Mouse (Mus musculus): ENCODE measurements around the gene 1700015F17Rik. TPM values are rescaled to one million over a fixed set of nuclear protein-coding genes. Genes with fewer than 3 reads are reported as not detected.

The 1700015F17Rik gene
- polyA plus RNA-seq (2012; rRNA removed), result not detected in 2 replicates
- polyA plus RNA-seq (2014; fragmentation: Nextera tagmentation; extraction: Ambion mirVana), result not detected in 2 replicates

DNA sequence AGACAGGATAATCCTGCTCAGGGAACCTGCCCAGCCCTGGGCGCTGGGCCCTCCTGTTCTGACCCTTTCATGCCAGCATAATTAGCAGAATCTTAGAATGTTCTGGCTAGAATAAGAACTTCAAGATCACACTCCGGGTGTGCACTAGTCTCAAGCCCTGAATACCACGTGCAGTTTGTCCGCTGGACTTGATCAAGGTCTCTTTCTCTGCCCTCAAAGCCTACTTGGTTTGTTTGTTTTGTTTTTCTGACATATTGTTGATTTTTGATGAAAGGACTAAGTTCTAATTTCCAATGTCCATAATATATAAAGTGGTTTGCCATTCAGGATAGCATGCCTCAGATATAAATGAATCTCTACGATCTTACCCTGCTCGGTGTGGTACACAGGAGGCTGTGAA is at the start of gene 1700015F17Rik:
TSS of gene 1700015F17Rik (minus strand) at position 101 of the 400 bp plus-strand sequence.
- Histone ChIP-seq H3K4me1 (replicated peaks; ENCODE audit: control insufficient read depth in 2 of 2, insufficient read depth in 2 of 2, low read length in 1 of 2) (no peaks in the 10 kb centered on the region), H3K36me3 (replicated peaks; ENCODE audit: control insufficient read depth, insufficient read depth, low read depth) (no peaks in the 10 kb centered on the region), H3K9me3 (ENCODE audit: control insufficient read depth, low read length) (no peaks in the 10 kb centered on the region), H3K4me3 (ENCODE audit: insufficient read depth in 1 of 2, low read depth in 2 of 2, low read length in 2 of 2) (no peak within 1 kb of the TSS), H3K4me2 (ENCODE audit: low read depth) (no peak within 1 kb of the TSS), H3K9ac (replicated peaks) (no peak within 1 kb of the TSS), H3K27me3 (ENCODE audit: control insufficient read depth, insufficient read depth, low read length) (no peaks in the 10 kb centered on the region), H3K27ac (no peak within 1 kb of the TSS)
- DNase-seq (ENCODE audit: low read depth in 3 of 3, low spot score in 3 of 3), result no peak
- no peak for ATAC-seq (ENCODE audit: insufficient read depth)
- TF ChIP-seq EP300 (IDR thresholded peaks at IDR 0.05; ENCODE audit: low read depth) (no peak), CTCF (IDR thresholded peaks at IDR 0.05; ENCODE audit: low read depth) (no peak)
- WGBS (ENCODE audit: insufficient replicate concordance), result 65% methylated on average over 6 of the region's 6 CpGs

GRCm38 (mm10) chr5:5515411-5515810 is 36.5 kb upstream of the 1700015F17Rik start:
- Histone ChIP-seq H3K36me3 (replicated peaks; ENCODE audit: control insufficient read depth, insufficient read depth, low read depth) (no peaks in the 10 kb centered on the region), H3K4me2 (ENCODE audit: low read depth) (no peak overlapping the region), H3K4me3 (ENCODE audit: insufficient read depth in 1 of 2, low read depth in 2 of 2, low read length in 2 of 2) (no peak overlapping the region), H3K27ac (no peak overlapping the region), H3K4me1 (replicated peaks; ENCODE audit: control insufficient read depth in 2 of 2, insufficient read depth in 2 of 2, low read length in 1 of 2) (0 out of 4 replicates have a peak, but pooled peaks cover 0 to 3% of the 10 kb centered on the region in 2 experiments), H3K9me3 (ENCODE audit: control insufficient read depth, low read length) (no peaks in the 10 kb centered on the region), H3K27me3 (ENCODE audit: control insufficient read depth, insufficient read depth, low read length) (no peaks in the 10 kb centered on the region), H3K9ac (replicated peaks) (no peak overlapping the region)
- ATAC-seq (ENCODE audit: insufficient read depth) (no peak), DNase-seq (ENCODE audit: low read depth in 3 of 3, low spot score in 3 of 3) (no peak)
- TF ChIP-seq EP300 (IDR thresholded peaks at IDR 0.05; ENCODE audit: low read depth) (no peak), CTCF (IDR thresholded peaks at IDR 0.05; ENCODE audit: low read depth) (no peak)
- 58% methylated on average over 5 of the region's 5 CpGs for WGBS (ENCODE audit: insufficient replicate concordance)

- Histone ChIP-seq H3K4me2 (ENCODE audit: low read depth) (peak within 1 kb of the TSS; percentile 75), H3K9me3 (ENCODE audit: control insufficient read depth, low read length) (no peaks in the 10 kb centered on the region), H3K4me1 (replicated peaks; ENCODE audit: control insufficient read depth in 2 of 2, insufficient read depth in 2 of 2, low read length in 1 of 2) (0 out of 4 replicates have a peak, but pooled peaks cover 0 to 3% of the 10 kb centered on the region in 2 experiments), H3K4me3 (ENCODE audit: insufficient read depth in 1 of 2, low read depth in 2 of 2, low read length in 2 of 2) (peak within 1 kb of the TSS; percentile 66 to 73), H3K27ac (no peak within 1 kb of the TSS; the same call in 1 of the 2 replicates), H3K36me3 (replicated peaks; ENCODE audit: control insufficient read depth, insufficient read depth, low read depth) (no peaks in the 10 kb centered on the region), H3K27me3 (ENCODE audit: control insufficient read depth, insufficient read depth, low read length) (no peaks in the 10 kb centered on the region), H3K9ac (replicated peaks) (peak within 1 kb of the TSS; percentile 52)
- peak; percentile 83 for ATAC-seq (ENCODE audit: insufficient read depth)
- no peak for TF ChIP-seq CTCF (IDR thresholded peaks at IDR 0.05; ENCODE audit: low read depth)
- TF ChIP-seq EP300 (IDR thresholded peaks at IDR 0.05; ENCODE audit: low read depth), result 0 out of 2 replicates have a peak, but pooled peaks have one; percentile 12
- WGBS (ENCODE audit: insufficient replicate concordance), result under 1% methylated on average over 79 of the region's 79 CpGs
- DNase-seq (ENCODE audit: low read depth in 3 of 3, low spot score in 3 of 3), result peak; percentile 40 to 52 (median 43)
Measured at GRCm38 (mm10) chr5:5514196-5515076, 35.5 kb upstream of the 1700015F17Rik start, which contains the start of gene Cldn12. Gene Cldn12 (minus strand): TSS chr5:5514958.

DNA sequence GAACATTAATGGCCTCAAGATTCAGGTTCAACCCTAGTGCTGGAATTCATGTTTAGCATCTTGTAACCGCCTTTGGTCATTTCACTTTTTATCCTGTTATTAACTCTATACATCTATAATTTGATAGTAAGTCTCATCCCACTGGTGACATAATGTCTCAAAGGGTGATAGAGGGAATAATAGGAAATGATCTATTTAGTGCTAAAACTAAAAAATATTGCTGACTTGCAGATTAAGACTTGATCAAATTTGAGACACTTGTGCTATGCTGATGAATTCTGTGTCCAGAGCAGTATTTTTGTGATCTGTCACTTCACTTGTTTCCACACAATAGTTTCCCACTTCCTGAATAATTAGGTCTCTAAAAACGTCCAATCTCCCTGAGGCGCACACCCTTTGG is 32.5 kb upstream of the 1700015F17Rik start:
- no peaks in the 10 kb centered on the region for H3K36me3 ChIP-seq (replicated peaks; ENCODE audit: control insufficient read depth, insufficient read depth, low read depth)
- no peak overlapping the region for H3K4me2 ChIP-seq (ENCODE audit: low read depth)
- DNase-seq (ENCODE audit: low read depth in 3 of 3, low spot score in 3 of 3), result no peak
- H3K9ac ChIP-seq (replicated peaks), result no peak overlapping the region
- no peak overlapping the region for H3K27ac ChIP-seq
- 62% methylated on average over 3 of the region's 3 CpGs for WGBS (ENCODE audit: insufficient replicate concordance)
- no peak overlapping the region for H3K4me3 ChIP-seq (ENCODE audit: insufficient read depth in 1 of 2, low read depth in 2 of 2, low read length in 2 of 2)
- 0 out of 4 replicates have a peak, but pooled peaks cover 0 to 3% of the 10 kb centered on the region in 2 experiments for H3K4me1 ChIP-seq (replicated peaks; ENCODE audit: control insufficient read depth in 2 of 2, insufficient read depth in 2 of 2, low read length in 1 of 2)
- ATAC-seq (ENCODE audit: insufficient read depth), result no peak
- H3K9me3 ChIP-seq (ENCODE audit: control insufficient read depth, low read length), result no peaks in the 10 kb centered on the region
- no peaks in the 10 kb centered on the region for H3K27me3 ChIP-seq (ENCODE audit: control insufficient read depth, insufficient read depth, low read length)
- TF ChIP-seq CTCF (IDR thresholded peaks at IDR 0.05; ENCODE audit: low read depth) (no peak), EP300 (IDR thresholded peaks at IDR 0.05; ENCODE audit: low read depth) (no peak)

DNA sequence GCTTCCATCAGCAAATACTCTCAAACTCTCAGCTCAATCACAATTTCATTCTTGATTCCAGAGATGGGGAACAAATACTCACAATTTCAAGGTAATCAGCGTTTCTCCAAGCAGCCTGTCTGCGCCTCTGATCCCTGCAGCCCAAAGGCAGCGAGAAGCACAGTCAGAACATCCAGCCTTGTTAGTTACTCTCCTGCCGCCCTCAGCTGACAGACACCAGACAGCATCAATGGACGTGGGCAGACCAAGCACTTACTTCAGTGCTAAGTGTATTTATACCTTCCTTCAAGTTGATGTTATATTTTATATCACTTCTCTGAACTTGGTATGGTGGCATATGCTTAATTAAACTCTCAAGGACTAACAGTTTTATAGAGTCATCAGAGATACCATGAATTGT is 32.0 kb upstream of the 1700015F17Rik start:
- no peak overlapping the region for H3K27ac ChIP-seq
- no peak overlapping the region for H3K4me3 ChIP-seq (ENCODE audit: insufficient read depth in 1 of 2, low read depth in 2 of 2, low read length in 2 of 2)
- 65% methylated on average over 5 of the region's 5 CpGs for WGBS (ENCODE audit: insufficient replicate concordance)
- no peak for DNase-seq (ENCODE audit: low read depth in 3 of 3, low spot score in 3 of 3)
- no peaks in the 10 kb centered on the region for H3K9me3 ChIP-seq (ENCODE audit: control insufficient read depth, low read length)
- no peak overlapping the region for H3K4me2 ChIP-seq (ENCODE audit: low read depth)
- no peak overlapping the region for H3K9ac ChIP-seq (replicated peaks)
- H3K27me3 ChIP-seq (ENCODE audit: control insufficient read depth, insufficient read depth, low read length), result no peaks in the 10 kb centered on the region
- 0 out of 4 replicates have a peak, but pooled peaks cover 0 to 3% of the 10 kb centered on the region in 2 experiments for H3K4me1 ChIP-seq (replicated peaks; ENCODE audit: control insufficient read depth in 2 of 2, insufficient read depth in 2 of 2, low read length in 1 of 2)
- TF ChIP-seq EP300 (IDR thresholded peaks at IDR 0.05; ENCODE audit: low read depth) (no peak), CTCF (IDR thresholded peaks at IDR 0.05; ENCODE audit: low read depth) (no peak)
- no peak for ATAC-seq (ENCODE audit: insufficient read depth)
- no peaks in the 10 kb centered on the region for H3K36me3 ChIP-seq (replicated peaks; ENCODE audit: control insufficient read depth, insufficient read depth, low read depth)
